Mouse (Mus musculus) intestine, embryonic 16.5 days (tissue): ENCODE results near the gene Pank1. TPM values are rescaled to one million over a fixed set of nuclear protein-coding genes. Genes with fewer than 3 reads are reported as not detected.

Experiments used
- ATAC-seq: fragments of 200-750 bp; cut with Nextera tagmentation; 2 replicates; pipeline ENCODE4 v1.8.0; 2017; ENCODE audit warnings: moderate TSS enrichment, moderate library complexity
- H3K27ac ChIP-seq: fragments of 300-500 bp; sonication (generic); 2 replicates; pipeline ENCODE4 v1.5.1; 2014; ENCODE audit warnings: mild to moderate bottlenecking, low read length
- H3K27me3 ChIP-seq: fragments of 300-500 bp; sonication (generic); replicated peaks from 2 replicates; pipeline ENCODE4 v1.6.1; 2014; ENCODE audit warnings: low read length, control low read depth, mixed read lengths; ENCODE audit not compliant: control insufficient read depth, insufficient read depth
- H3K36me3 ChIP-seq: fragments of 300-500 bp; sonication (generic); 2 replicates; pipeline ENCODE4 v1.6.1; 2014; ENCODE audit warnings: low read length, control low read depth; ENCODE audit not compliant: control insufficient read depth, insufficient read depth
- H3K4me1 ChIP-seq: fragments of 300-500 bp; sonication (generic); 2 replicates; pipeline ENCODE4 v1.6.1; 2014; ENCODE audit warnings: low read length, control low read depth, mixed read lengths; ENCODE audit not compliant: control insufficient read depth, insufficient read depth
- H3K4me2 ChIP-seq: fragments of 300-500 bp; sonication (generic); 2 replicates; pipeline ENCODE4 v1.6.1; 2014; ENCODE audit warnings: low read depth, low read length, control low read depth
- H3K4me3 ChIP-seq: fragments of 300-500 bp; sonication (generic); 2 replicates; pipeline ENCODE4 v1.5.1; 2014; ENCODE audit warnings: mild to moderate bottlenecking, low read length
- H3K9ac ChIP-seq: fragments of 300-500 bp; sonication (generic); 2 replicates; pipeline ENCODE4 v1.6.1; 2014; ENCODE audit warnings: low read depth, low read length
- H3K9me3 ChIP-seq: fragments of 300-500 bp; sonication (generic); 2 replicates; pipeline ENCODE4 v1.6.1; 2016; ENCODE audit warnings: low read length, control low read depth; ENCODE audit not compliant: control insufficient read depth
- WGBS: fragments of 180-500 bp; shearing (Covaris S2); extraction: QIAGEN DNeasy Blood & Tissue Kit; methylation state at CpG from one replicate; pipeline ENCODE4 v1.1.7; 2014; 5-methylcytosine and 5-hydroxymethylcytosine counted together
- polyA plus RNA-seq: library from polyadenylated mRNA; unstranded; fragments of >200 nt; fragmentation: Nextera tagmentation; extraction: Ambion mirVana; gene quantifications from 2 replicates; pipeline ENCODE4 v1.2.1, GENCODE M21; 2015

Pank1 gene
- polyA plus RNA-seq, 1 experiment from 2014 or later: 6.7 TPM

DNA sequence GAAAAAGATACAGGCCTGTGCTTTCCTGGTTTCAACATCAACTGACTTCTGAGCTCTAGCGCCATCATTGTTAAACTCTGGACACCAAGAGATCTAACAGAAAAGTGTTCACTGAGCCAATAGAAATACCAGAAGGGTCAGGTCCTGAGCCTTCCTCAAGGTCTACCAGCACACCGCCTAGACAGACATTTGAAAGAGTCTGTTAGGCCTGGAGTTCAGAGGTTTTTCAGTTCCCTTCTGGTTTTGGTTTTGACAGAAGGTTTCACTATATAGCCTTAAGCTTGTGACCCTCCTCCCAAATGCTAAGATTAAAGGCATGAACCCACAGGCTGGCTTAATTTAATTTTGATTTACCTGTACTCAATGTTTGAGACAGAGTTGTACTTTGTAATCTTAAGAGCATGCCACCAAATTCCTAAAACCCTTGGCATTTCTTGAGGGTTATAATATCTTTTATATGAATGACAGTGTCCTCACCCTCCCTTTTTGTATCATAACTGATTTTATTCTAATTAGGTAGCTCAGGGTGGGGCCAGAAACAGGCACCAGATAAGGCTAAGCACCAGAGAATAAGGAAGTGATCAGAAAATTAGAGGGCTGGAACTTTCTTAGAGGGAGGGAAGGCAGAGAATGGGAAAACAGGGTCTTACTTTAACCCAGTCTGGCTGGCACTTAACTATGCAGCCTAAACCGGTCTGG lies 4.4 kb upstream of the Pank1 start:
- ATAC-seq: peak; percentile 34; the same call in 1 of the 2 replicates

DNA sequence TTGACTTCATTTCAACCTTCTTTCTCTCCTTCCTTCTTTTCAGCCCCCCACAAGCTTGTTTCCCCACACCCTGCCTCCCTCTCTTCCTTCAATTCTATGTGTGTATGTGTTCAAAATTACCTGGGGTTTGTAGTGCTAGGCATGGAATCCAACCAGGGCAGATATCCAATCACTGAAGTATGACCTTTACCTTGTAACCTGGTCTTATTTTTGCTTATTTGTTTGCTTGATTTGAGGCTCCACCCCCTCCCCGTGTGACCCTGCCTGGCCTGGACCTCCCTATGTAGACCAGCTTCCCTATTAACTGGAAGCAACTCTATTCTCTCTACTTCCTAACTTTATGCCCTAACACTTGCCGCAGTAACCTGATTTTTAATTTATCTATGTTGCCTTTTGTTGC lies 3.2 kb upstream of the Pank1 start:
- Histone ChIP-seq H3K9ac (no peak overlapping the region), H3K4me3 (no peak overlapping the region), H3K36me3 (no peaks in the 10 kb centered on the region), H3K27me3 (no peaks in the 10 kb centered on the region), H3K27ac (no peak overlapping the region), H3K9me3 (no peaks in the 10 kb centered on the region), H3K4me1 (peaks cover 7% of the 10 kb centered on the region), H3K4me2 (no peak overlapping the region)
- no peak for ATAC-seq
- WGBS: 77% methylated on average over 2 of the region's 2 CpGs

More for the DNA sequence above, 4.4 kb upstream of the Pank1 start:
- peaks cover 6% of the 10 kb centered on the region; the same call in 1 of the 2 replicates for H3K4me1 ChIP-seq
- no peak overlapping the region for H3K4me3 ChIP-seq
- H3K27me3 ChIP-seq: no peaks in the 10 kb centered on the region
- H3K36me3 ChIP-seq: no peaks in the 10 kb centered on the region
- H3K4me2 ChIP-seq: no peak overlapping the region
- no peaks in the 10 kb centered on the region for H3K9me3 ChIP-seq
- H3K9ac ChIP-seq: no peak overlapping the region
- no peak overlapping the region for H3K27ac ChIP-seq
- WGBS: 80% methylated on average over 3 of the region's 3 CpGs

DNA sequence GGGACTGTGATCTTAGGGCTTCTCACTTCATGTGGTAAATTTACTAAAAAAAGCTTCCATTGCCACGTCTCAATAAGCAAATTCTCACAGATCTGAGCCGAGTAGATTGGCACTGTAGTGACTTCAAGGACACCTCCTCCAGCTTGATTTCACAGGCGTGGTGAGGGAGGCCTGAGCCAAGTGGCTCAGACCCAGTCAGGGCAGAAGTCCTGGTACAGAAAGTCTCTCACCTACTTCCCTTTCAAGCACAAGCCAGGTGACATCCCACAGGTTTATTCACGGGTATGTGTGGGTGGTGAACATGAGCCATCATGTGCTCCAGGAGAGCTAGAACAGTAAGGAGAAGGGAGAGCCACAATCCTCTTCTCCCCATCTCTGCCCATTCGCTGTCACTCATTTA lies 1.9 kb upstream of the Pank1 start:
- Histone ChIP-seq H3K4me3 (no peak overlapping the region), H3K4me1 (peaks cover 13% of the 10 kb centered on the region), H3K9ac (no peak overlapping the region), H3K9me3 (no peaks in the 10 kb centered on the region), H3K4me2 (no peak overlapping the region), H3K36me3 (no peaks in the 10 kb centered on the region), H3K27ac (no peak overlapping the region), H3K27me3 (no peaks in the 10 kb centered on the region)
- ATAC-seq: no peak
- WGBS: 75% methylated on average over 5 of the region's 5 CpGs

DNA sequence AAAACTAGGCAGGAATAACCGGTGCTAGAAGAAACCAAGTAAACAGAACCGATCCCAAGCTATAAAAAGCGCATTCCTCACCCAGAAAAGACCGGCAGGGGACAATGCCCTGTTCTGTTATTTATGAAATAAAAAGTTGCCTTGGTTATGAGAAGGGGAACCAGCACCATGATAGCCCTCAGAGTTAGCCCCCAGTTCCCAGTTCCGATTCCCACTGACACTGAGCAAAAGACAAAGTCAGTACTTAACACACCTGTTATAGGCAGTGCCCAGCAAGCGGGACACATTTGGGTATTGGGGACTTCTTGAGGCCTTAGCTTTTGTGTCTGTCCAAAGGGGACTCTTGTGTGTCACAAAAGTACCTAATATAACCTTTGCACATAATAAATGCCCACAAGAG lies 369 bp upstream of the Pank1 start:
- Histone ChIP-seq H3K9me3 (no peaks in the 10 kb centered on the region), H3K9ac (peak overlapping the region; percentile 98), H3K36me3 (no peaks in the 10 kb centered on the region), H3K27ac (peak overlapping the region; percentile 99), H3K4me2 (peak overlapping the region; percentile 79), H3K4me3 (peak overlapping the region; percentile 92), H3K4me1 (peaks cover 13% of the 10 kb centered on the region), H3K27me3 (no peaks in the 10 kb centered on the region)
- no peak for ATAC-seq
- 19% methylated on average over 6 of the region's 6 CpGs for WGBS

DNA sequence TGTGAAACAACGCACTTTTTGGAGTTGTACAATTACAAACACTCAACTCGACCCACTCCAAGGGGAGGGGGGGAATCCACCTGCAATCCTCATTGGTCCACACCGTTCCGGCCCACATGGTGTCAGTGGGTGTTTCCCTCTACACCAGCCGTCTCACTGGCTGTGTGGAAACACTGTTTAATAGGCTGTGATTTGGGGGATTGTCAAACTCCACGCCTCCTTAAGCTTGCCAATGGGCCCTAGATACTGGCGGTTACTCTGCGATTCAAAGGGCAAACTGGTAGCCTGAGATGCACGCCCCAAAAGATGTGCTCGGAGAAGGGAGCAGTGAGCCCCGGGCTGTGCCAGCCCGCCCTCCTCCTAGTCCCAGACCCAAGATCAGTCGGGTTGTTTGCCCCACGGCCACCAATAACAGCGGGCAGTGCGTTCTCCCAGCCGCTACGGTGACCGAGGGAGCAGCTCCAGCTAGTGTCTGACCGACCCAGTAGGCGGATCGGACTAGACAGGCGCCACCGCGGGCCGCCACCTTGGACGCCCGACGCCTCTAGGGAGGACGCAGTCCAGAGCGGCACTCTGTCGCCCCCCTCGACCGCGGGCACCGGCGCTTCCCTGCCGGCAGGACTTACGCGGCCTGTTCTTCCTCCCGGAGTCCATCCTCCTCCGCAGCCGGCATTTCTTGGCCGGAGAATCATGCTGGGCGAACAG lies 1.2 kb downstream of the Pank1 start:
- Histone ChIP-seq H3K4me3 (peak overlapping the region; percentile 92), H3K9me3 (no peaks in the 10 kb centered on the region), H3K36me3 (no peaks in the 10 kb centered on the region), H3K4me2 (peak overlapping the region; percentile 79), H3K27me3 (no peaks in the 10 kb centered on the region), H3K4me1 (peaks cover 13% of the 10 kb centered on the region), H3K27ac (peak overlapping the region; percentile 99), H3K9ac (peak overlapping the region; percentile 98)
- under 1% methylated on average over 45 of the region's 45 CpGs for WGBS
- ATAC-seq: peak; percentile 97

DNA sequence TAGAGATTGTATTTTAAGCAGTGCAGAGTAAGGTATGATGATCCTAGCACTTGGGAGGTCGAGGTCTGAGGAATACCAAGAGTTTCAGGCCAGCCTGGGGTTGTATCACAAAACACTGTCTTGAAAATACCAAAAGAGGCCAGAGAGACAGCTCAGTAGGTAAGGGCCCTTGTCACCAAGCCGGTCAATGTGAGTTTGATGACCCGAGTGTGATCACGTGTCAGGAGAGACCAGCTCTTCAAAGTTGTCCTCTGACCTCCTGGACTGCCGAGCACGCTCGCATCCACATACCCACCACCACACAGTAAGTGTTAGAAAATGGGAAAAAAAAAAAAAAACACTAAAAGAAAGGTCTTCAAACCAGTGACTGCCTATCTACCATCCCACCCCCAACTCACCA lies 2.6 kb downstream of the Pank1 start:
- no peak for ATAC-seq
- H3K4me3 ChIP-seq: no peak overlapping the region
- H3K4me1 ChIP-seq: peaks cover 13% of the 10 kb centered on the region
- no peak overlapping the region for H3K9ac ChIP-seq
- no peak overlapping the region for H3K4me2 ChIP-seq
- 89% methylated on average over 7 of the region's 7 CpGs for WGBS
- H3K36me3 ChIP-seq: no peaks in the 10 kb centered on the region
- no peaks in the 10 kb centered on the region for H3K9me3 ChIP-seq
- H3K27ac ChIP-seq: no peak overlapping the region
- no peaks in the 10 kb centered on the region for H3K27me3 ChIP-seq

DNA sequence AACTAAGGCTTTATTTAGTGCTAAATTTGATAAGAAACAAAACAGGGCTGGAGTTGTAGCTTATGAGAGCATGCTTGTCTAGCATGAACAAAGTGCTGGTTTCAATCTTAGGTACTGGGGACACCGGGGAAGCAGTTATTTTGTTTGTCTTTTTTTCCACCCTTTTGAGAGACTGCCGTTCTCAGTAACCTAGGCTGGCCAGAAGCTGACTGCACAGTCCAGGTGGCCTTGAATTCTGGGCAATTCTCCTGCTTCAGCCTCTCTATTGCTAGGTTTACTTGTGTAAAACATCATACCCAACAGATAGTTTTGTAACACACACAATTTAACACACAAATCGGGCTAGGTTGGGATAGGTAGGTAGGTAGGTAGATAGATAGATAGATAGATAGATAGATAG lies 9.9 kb downstream of the Pank1 start:
- Histone ChIP-seq H3K27ac (no peak overlapping the region), H3K36me3 (no peaks in the 10 kb centered on the region), H3K4me3 (no peak overlapping the region), H3K9ac (no peak overlapping the region), H3K27me3 (no peaks in the 10 kb centered on the region), H3K9me3 (no peaks in the 10 kb centered on the region), H3K4me2 (no peak overlapping the region), H3K4me1 (no peaks in the 10 kb centered on the region; the same call in 1 of the 2 replicates)
- ATAC-seq: no peak
- 74% methylated on average over 3 of the region's 3 CpGs for WGBS

DNA sequence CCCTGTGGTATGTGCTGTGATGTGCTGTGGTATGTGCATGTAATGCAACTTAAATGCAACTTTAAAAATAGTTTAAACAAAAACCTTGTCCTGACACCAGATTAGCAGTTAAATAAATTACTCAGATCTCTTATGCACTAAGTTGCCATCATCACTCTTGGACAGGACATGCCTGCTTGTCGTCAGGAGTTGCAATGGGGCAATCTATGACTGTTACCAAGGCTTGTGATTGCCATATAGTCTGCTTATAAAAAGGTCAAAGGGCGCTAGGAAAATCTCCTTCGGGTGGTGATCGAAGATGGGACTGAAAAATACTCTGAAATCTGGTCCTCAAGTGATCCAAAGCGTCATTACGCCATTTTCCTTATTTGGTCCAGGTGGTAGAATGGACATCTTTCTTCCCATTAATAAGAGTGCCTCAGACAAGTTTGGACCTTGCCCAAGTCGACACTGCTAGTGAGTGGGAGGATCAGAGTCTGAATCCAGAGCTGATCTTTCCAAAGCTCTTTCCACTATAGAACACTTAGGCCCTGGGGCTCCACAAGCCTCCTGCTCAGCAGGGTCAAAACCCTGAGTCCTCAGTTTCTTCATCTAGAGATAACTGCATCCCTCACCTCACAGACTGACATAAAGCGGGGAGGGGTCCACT lies 11.0 kb downstream of the Pank1 start:
- H3K9me3 ChIP-seq: no peaks in the 10 kb centered on the region
- no peak overlapping the region for H3K4me3 ChIP-seq
- no peak overlapping the region for H3K27ac ChIP-seq
- H3K27me3 ChIP-seq: no peaks in the 10 kb centered on the region
- ATAC-seq: peak; percentile 67
- no peak overlapping the region for H3K9ac ChIP-seq
- WGBS: 84% methylated on average over 8 of the region's 8 CpGs
- no peak overlapping the region for H3K4me2 ChIP-seq
- H3K4me1 ChIP-seq: no peaks in the 10 kb centered on the region; the same call in 1 of the 2 replicates
- no peaks in the 10 kb centered on the region for H3K36me3 ChIP-seq

DNA sequence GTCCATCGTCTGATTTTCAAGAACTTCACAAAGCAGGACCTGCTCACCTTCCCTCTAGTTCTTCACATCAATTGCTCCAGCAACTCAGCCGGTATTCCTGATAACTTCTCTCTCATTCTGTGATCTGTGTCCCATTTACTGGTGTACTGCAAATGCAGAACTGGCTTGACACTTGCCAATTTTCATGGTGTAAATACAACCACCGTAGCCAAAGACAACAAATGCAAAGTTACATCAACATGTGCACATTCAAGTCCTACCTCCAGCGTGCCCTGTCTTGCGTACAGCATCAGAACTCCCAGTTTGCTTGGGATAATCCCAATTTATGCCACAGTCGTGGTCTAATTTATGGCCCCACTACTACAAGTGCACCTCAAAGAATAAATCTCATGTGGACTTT lies 15.5 kb downstream of the Pank1 start:
- Histone ChIP-seq H3K27me3 (no peaks in the 10 kb centered on the region), H3K27ac (no peak overlapping the region), H3K9ac (no peak overlapping the region), H3K9me3 (no peaks in the 10 kb centered on the region), H3K4me3 (no peak overlapping the region), H3K36me3 (no peaks in the 10 kb centered on the region), H3K4me1 (no peaks in the 10 kb centered on the region), H3K4me2 (no peak overlapping the region)
- 87% methylated on average over 6 of the region's 6 CpGs for WGBS
- ATAC-seq: no peak
